Mouse (Mus musculus) spleen, adult 2 months (tissue): ENCODE results near the gene Nes. TPM values are rescaled to one million over a fixed set of nuclear protein-coding genes. Genes with fewer than 3 reads are reported as not detected.

Experiments used
- DNase-seq, 2 experiments: peaks; one replicate each; pipeline versions ENCODE4 v3.0.0 to v3.0.0-alpha.2; 2012 to 2021; ENCODE audit warnings: low spot score in 2 of 2, low read depth in 1 of 2
- H3K27ac ChIP-seq: fragments of 200-500 bp; 2 replicates; pipeline ENCODE4 v1.5.1; 2012; ENCODE audit warnings: low read length, inconsistent platforms; ENCODE audit not compliant: insufficient read depth
- H3K27me3 ChIP-seq: fragments of 200-500 bp; 2 replicates; pipeline ENCODE4 v1.6.1; 2012; ENCODE audit warnings: mild to moderate bottlenecking, moderate library complexity, low read length, inconsistent platforms; ENCODE audit not compliant: control insufficient read depth, insufficient read depth
- H3K36me3 ChIP-seq: fragments of 200-500 bp; 2 replicates; pipeline ENCODE4 v1.6.1; 2012; ENCODE audit warnings: mild to moderate bottlenecking, low read length, inconsistent platforms; ENCODE audit not compliant: control insufficient read depth, insufficient read depth
- H3K4me1 ChIP-seq: fragments of 200-500 bp; 2 replicates; pipeline ENCODE4 v1.6.1; 2011; ENCODE audit warnings: inconsistent platforms; ENCODE audit not compliant: control insufficient read depth, insufficient read depth, insufficient read length
- H3K4me3 ChIP-seq: fragments of 200-500 bp; 2 replicates; pipeline ENCODE4 v1.5.1; 2011; ENCODE audit warnings: mild to moderate bottlenecking, inconsistent platforms; ENCODE audit not compliant: insufficient read depth, insufficient read length; ENCODE audit errors: extremely low read depth
- CTCF ChIP-seq: fragments of 200-500 bp; IDR thresholded peaks from 2 replicates; pipeline ENCODE4 v1.5.1; 2011; ENCODE audit warnings: mild to moderate bottlenecking, inconsistent platforms; ENCODE audit not compliant: insufficient read depth, insufficient read length, insufficient replicate concordance; ENCODE audit errors: extremely low read depth
- POLR2A ChIP-seq: fragments of 200-500 bp; IDR thresholded peaks from 2 replicates; pipeline ENCODE4 v1.6.1; 2011; ENCODE audit warnings: low read depth, low read length, inconsistent platforms
- WGBS: fragments of 180-500 bp; shearing (Covaris S2); methylation state at CpG from one replicate; pipeline ENCODE4 v1.1.7; 2018; 5-methylcytosine and 5-hydroxymethylcytosine counted together
- polyA plus RNA-seq: library from polyadenylated mRNA; depleted of rRNA; stranded (reverse); fragments of >200 nt; gene quantifications from 2 replicates; pipeline ENCODE4 v1.2.3, GENCODE M21; 2012

Nes gene
- polyA plus RNA-seq, 1 experiment = 1.2 TPM

DNA sequence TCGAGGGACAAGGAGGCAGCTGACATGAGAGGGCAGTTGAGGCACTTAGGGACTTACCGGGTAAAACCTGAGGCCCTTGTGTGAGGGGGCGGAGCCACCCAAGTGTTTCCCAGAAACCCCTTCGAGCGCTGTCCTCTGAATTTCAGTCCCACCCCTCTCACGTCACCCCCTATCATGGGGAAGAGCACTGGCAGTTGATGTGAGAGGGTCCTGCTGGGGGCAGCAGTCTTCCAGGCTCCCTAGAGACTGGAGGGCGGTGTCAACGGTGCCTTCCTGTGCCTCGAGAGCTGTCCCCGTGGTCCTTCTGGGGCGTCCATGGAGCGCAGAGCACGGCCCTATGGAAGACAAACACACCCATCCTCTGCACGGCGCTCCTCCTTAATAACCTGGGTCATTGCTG, 16.8 kb downstream of the Nes start:
- peak overlapping the region; percentile 11; the same call in 1 of the 2 replicates for H3K4me3 ChIP-seq
- TF ChIP-seq CTCF = no peak
- TF ChIP-seq POLR2A = no peak
- H3K27me3 ChIP-seq = no peaks in the 10 kb centered on the region
- peak in 1 of 2 experiments; percentile 9 for DNase-seq
- WGBS = 2% methylated on average over 15 of the region's 15 CpGs
- no peaks in the 10 kb centered on the region for H3K36me3 ChIP-seq
- H3K4me1 ChIP-seq = peaks cover 14% of the 10 kb centered on the region; the same call in 1 of the 2 replicates
- no peak overlapping the region for H3K27ac ChIP-seq

- TF ChIP-seq CTCF = no peak; the same call in 1 of the 2 replicates
- no peak for TF ChIP-seq POLR2A
- Histone ChIP-seq H3K27ac (no peak overlapping the region), H3K4me3 (no peak overlapping the region), H3K27me3 (no peaks in the 10 kb centered on the region), H3K4me1 (peaks cover 9% of the 10 kb centered on the region; the same call in 1 of the 2 replicates), H3K36me3 (no peaks in the 10 kb centered on the region)
- DNase-seq = no peak
- WGBS = 2% methylated on average over 15 of the region's 15 CpGs
These were observed 17.2 kb downstream of the Nes start for GRCm38 (mm10) chr3:87988068-87988467.

GRCm38 (mm10) chr3:87989935-87990334, 19.1 kb downstream of the Nes start:
- Histone ChIP-seq H3K4me3 (no peak overlapping the region), H3K27me3 (no peaks in the 10 kb centered on the region; the same call in 1 of the 2 replicates), H3K36me3 (no peaks in the 10 kb centered on the region), H3K4me1 (peaks cover 2% of the 10 kb centered on the region; the same call in 1 of the 2 replicates), H3K27ac (no peak overlapping the region)
- 31% methylated on average over 10 of the region's 10 CpGs for WGBS
- TF ChIP-seq CTCF = no peak
- DNase-seq = no peak

- Histone ChIP-seq H3K4me3 (no peak overlapping the region), H3K36me3 (no peaks in the 10 kb centered on the region), H3K4me1 (no peaks in the 10 kb centered on the region; the same call in 1 of the 2 replicates), H3K27ac (no peak overlapping the region), H3K27me3 (peaks cover 10% of the 10 kb centered on the region)
- DNase-seq = no peak
- 9% methylated on average over 5 of the region's 6 CpGs for WGBS
- TF ChIP-seq POLR2A = no peak
- no peak for TF ChIP-seq CTCF
These were observed 22.6 kb downstream of the Nes start for GRCm38 (mm10) chr3:87993436-87993835.

- no peaks in the 10 kb centered on the region for H3K36me3 ChIP-seq
- no peak overlapping the region for H3K4me3 ChIP-seq
- H3K27me3 ChIP-seq = peaks cover 22% of the 10 kb centered on the region
- H3K4me1 ChIP-seq = peaks cover 4% of the 10 kb centered on the region; the same call in 1 of the 2 replicates
- no peak for DNase-seq
- no peak overlapping the region for H3K27ac ChIP-seq
- no peak for TF ChIP-seq POLR2A
- 32% methylated on average over 11 of the region's 11 CpGs for WGBS
These were observed 24.5 kb downstream of the Nes start for GRCm38 (mm10) chr3:87995331-87995730.

GRCm38 (mm10) chr3:87996401-87996800, 25.5 kb downstream of the Nes start:
- TF ChIP-seq POLR2A (no peak), CTCF (no peak)
- 4% methylated on average over 15 of the region's 15 CpGs for WGBS
- Histone ChIP-seq H3K27ac (no peak overlapping the region), H3K36me3 (no peaks in the 10 kb centered on the region), H3K27me3 (peaks cover 31% of the 10 kb centered on the region), H3K4me1 (peaks cover 4% of the 10 kb centered on the region; the same call in 1 of the 2 replicates), H3K4me3 (no peak overlapping the region)
- no peak for DNase-seq

- 4% methylated on average over 49 of the region's 49 CpGs for WGBS
- no peak for DNase-seq
- TF ChIP-seq CTCF (no peak), POLR2A (no peak)
- Histone ChIP-seq H3K27me3 (peaks cover 33% of the 10 kb centered on the region), H3K4me3 (no peak overlapping the region), H3K36me3 (no peaks in the 10 kb centered on the region), H3K27ac (no peak overlapping the region), H3K4me1 (peaks cover 4% of the 10 kb centered on the region; the same call in 1 of the 2 replicates)
These were observed 26.2 kb downstream of the Nes start for GRCm38 (mm10) chr3:87996971-87997614.
